Mouse (Mus musculus): ENCODE measurements around the gene Tnni3k. TPM values are rescaled to one million over a fixed set of nuclear protein-coding genes. Genes with fewer than 3 reads are reported as not detected.

Gene Tnni3k
- total and polyA plus RNA-seq, 3 experiments, result 0.07 TPM; not detected in 2

- Histone ChIP-seq H3K4me1 (ENCODE audit: control insufficient read depth in 1 of 2, insufficient read depth in 2 of 2) (no peaks in the 10 kb centered on the region), H3K27me3 (replicated peaks) (no peaks in the 10 kb centered on the region), H3K27ac (ENCODE audit: insufficient read depth, low read depth) (no peak overlapping the region), H3K9ac (ENCODE audit: insufficient read depth, low read depth) (no peak overlapping the region), H3K4me2 (ENCODE audit: insufficient read depth, low read depth, poor library complexity, severe bottlenecking) (no peak overlapping the region), H3K4me3 (replicated peaks in 1 of 3; ENCODE audit: low read depth in 2 of 3, low read length in 2 of 3, poor library complexity in 1 of 3) (no peak overlapping the region), H3K36me3 (replicated peaks in 1 of 2; ENCODE audit: control insufficient read depth in 1 of 2, insufficient read depth in 1 of 2, low read length in 1 of 2) (no peaks in the 10 kb centered on the region), H3K79me2 (replicated peaks; ENCODE audit: control insufficient read depth, extremely low read depth, insufficient read depth, poor library complexity, severe bottlenecking) (no peaks in the 10 kb centered on the region), H3K9me3 (replicated peaks; ENCODE audit: low read length) (peaks cover 7% of the 10 kb centered on the region)
- dilution Hi-C loops (cut with MboI; ENCODE audit: extremely low pct_ligation_motif_present, extremely low pct_unique_long_range_greater_than_20kb, low sequenced_read_pairs), result no loop called here
- TF ChIP-seq ZMIZ1 (IDR thresholded peaks at IDR 0.05; ENCODE audit: low read depth, low read length), result no peak
- no peak for TF ChIP-seq CHD2 (IDR thresholded peaks at IDR 0.05; ENCODE audit: low read length)
- TF ChIP-seq TCF12 (IDR thresholded peaks at IDR 0.05; ENCODE audit: low read depth, low read length), result no peak
- no peak for TF ChIP-seq MAX (IDR thresholded peaks at IDR 0.05; ENCODE audit: low read length)
- no peak for TF ChIP-seq JUND (conservative IDR thresholded peaks at IDR 0.05; ENCODE audit: low read depth, low read length)
- TF ChIP-seq TBP (conservative IDR thresholded peaks at IDR 0.05; ENCODE audit: low read depth, low read length), result no peak
- TF ChIP-seq E2F4 (IDR thresholded peaks at IDR 0.05; ENCODE audit: insufficient replicate concordance, low read depth, low read length), result no peak
- TF ChIP-seq SMC3 (IDR thresholded peaks at IDR 0.05; ENCODE audit: low read depth, low read length), result no peak
- no peak for TF ChIP-seq ZNF384 (IDR thresholded peaks at IDR 0.05; ENCODE audit: low read depth, low read length)
- no peak for TF ChIP-seq POLR2A (IDR thresholded peaks at IDR 0.05; ENCODE audit: low read depth, low read length)
- TF ChIP-seq EP300 (IDR thresholded peaks at IDR 0.05; ENCODE audit: low read length), result no peak
- TF ChIP-seq MAFK (IDR thresholded peaks at IDR 0.05; ENCODE audit: insufficient replicate concordance, low read length), result no peak
- TF ChIP-seq ZKSCAN1 (IDR thresholded peaks at IDR 0.05; ENCODE audit: borderline replicate concordance, low read depth, low read length), result no peak
- TF ChIP-seq MXI1 (IDR thresholded peaks at IDR 0.05; ENCODE audit: low read depth, low read length), result no peak
- no peak for TF ChIP-seq ELF1 (IDR thresholded peaks at IDR 0.05; ENCODE audit: low read depth, low read length)
- no peak for TF ChIP-seq NELFE (IDR thresholded peaks at IDR 0.05; ENCODE audit: low read depth, low read length)
- no peak for TF ChIP-seq RAD21 (IDR thresholded peaks at IDR 0.05; ENCODE audit: low read depth, low read length)
- TF ChIP-seq ETS1 (conservative IDR thresholded peaks at IDR 0.05; ENCODE audit: low read depth, low read length), result no peak
- TF ChIP-seq GABPA (IDR thresholded peaks at IDR 0.05; ENCODE audit: insufficient replicate concordance, low read depth, low read length), result no peak
- DNase-seq (ENCODE audit: extremely low read depth), result no peak
- in situ Hi-C loops (cut with MboI; ENCODE audit: low pct_ligation_motif_present, low pct_unique_long_range_greater_than_20kb, low sequenced_read_pairs), result no loop called here
Observed at GRCm38 (mm10) chr3:154924936-154925335, 130.3 kb downstream of the Tnni3k start.

- no peaks in the 10 kb centered on the region for H3K27me3 ChIP-seq (replicated peaks)
- DNase-seq (ENCODE audit: extremely low read depth), result no peak
- no peaks in the 10 kb centered on the region for H3K36me3 ChIP-seq (replicated peaks in 1 of 2; ENCODE audit: control insufficient read depth in 1 of 2, insufficient read depth in 1 of 2, low read length in 1 of 2)
- H3K4me2 ChIP-seq (ENCODE audit: insufficient read depth, low read depth, poor library complexity, severe bottlenecking), result no peak overlapping the region
- H3K4me3 ChIP-seq (replicated peaks in 1 of 3; ENCODE audit: low read depth in 2 of 3, low read length in 2 of 3, poor library complexity in 1 of 3), result no peak overlapping the region
- dilution Hi-C loops (cut with MboI; ENCODE audit: extremely low pct_ligation_motif_present, extremely low pct_unique_long_range_greater_than_20kb, low sequenced_read_pairs), result no loop called here
- no peaks in the 10 kb centered on the region for H3K4me1 ChIP-seq (ENCODE audit: control insufficient read depth in 1 of 2, insufficient read depth in 2 of 2)
- in situ Hi-C loops (cut with MboI; ENCODE audit: low pct_ligation_motif_present, low pct_unique_long_range_greater_than_20kb, low sequenced_read_pairs), result no loop called here
- H3K79me2 ChIP-seq (replicated peaks; ENCODE audit: control insufficient read depth, extremely low read depth, insufficient read depth, poor library complexity, severe bottlenecking), result no peaks in the 10 kb centered on the region
- no peak overlapping the region for H3K9ac ChIP-seq (ENCODE audit: insufficient read depth, low read depth)
- TF ChIP-seq MAX (IDR thresholded peaks at IDR 0.05; ENCODE audit: low read length) (no peak), KAT2A (IDR thresholded peaks at IDR 0.05; ENCODE audit: insufficient replicate concordance, low read length) (no peak), MAZ (IDR thresholded peaks at IDR 0.05; ENCODE audit: low read depth, low read length) (no peak), USF1 (IDR thresholded peaks at IDR 0.05; ENCODE audit: low read depth, low read length) (no peak), SMC3 (IDR thresholded peaks at IDR 0.05; ENCODE audit: low read depth, low read length) (no peak), HCFC1 (IDR thresholded peaks at IDR 0.05; ENCODE audit: low read depth, low read length) (no peak), ELF1 (IDR thresholded peaks at IDR 0.05; ENCODE audit: low read depth, low read length) (no peak), ETS1 (conservative IDR thresholded peaks at IDR 0.05; ENCODE audit: low read depth, low read length) (no peak), SIN3A (IDR thresholded peaks at IDR 0.05; ENCODE audit: low read length) (no peak), TBP (conservative IDR thresholded peaks at IDR 0.05; ENCODE audit: low read depth, low read length) (no peak), UBTF (IDR thresholded peaks at IDR 0.05; ENCODE audit: low read depth, low read length) (no peak), NRF1 (IDR thresholded peaks at IDR 0.05; ENCODE audit: low read depth, low read length) (no peak)
- no peak overlapping the region for H3K27ac ChIP-seq (ENCODE audit: insufficient read depth, low read depth)
- H3K9me3 ChIP-seq (replicated peaks; ENCODE audit: low read length), result no peaks in the 10 kb centered on the region
Observed at GRCm38 (mm10) chr3:154915566-154915965, 139.6 kb downstream of the Tnni3k start.
